Comparison of ENCODE assay signal across 7 mouse cellular contexts in the genomic region with DNA sequence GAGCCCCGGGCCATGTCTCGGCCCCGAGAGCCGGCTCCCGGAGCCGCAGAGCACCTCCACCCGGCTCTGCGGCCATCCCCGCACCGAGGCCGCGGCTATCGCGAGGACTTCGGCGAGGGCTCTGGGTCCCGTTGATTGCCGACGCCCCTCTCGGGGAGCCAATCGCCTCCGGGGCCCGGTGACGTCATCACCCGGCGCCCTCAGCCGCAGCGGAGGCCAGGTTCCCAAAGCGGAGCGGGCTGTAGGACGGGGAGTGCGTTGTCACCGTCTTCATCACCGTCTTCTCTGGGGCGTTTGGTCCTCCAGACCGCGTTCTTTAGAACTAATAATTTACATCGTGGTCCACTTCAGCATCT. TPM values are rescaled to one million over a fixed set of nuclear protein-coding genes. Genes with fewer than 3 reads are reported as not detected.
DNase-seq lines count a peak whose midpoint lies in the region; ATAC-seq lines count a peak whose summit lies in the region.

A gene (minus strand): TSS at position 123 of the 356 bp plus-strand sequence.

- intact Hi-C loops in left cerebral cortex, postnatal 36 days (cut with DNase I): loop anchor here (2.0 to 5.0 kb wide), 2 partner anchors 55 to 93 kb away; a partner anchor contains a TSS

- H3K36me3 ChIP-seq in intestine, embryonic 16.5 days (ENCODE audit: control insufficient read depth, insufficient read depth, low read length): no peaks in the 10 kb centered on the region; the same call in 1 of the 2 replicates
- H3K36me3 ChIP-seq in midbrain, embryonic 11.5 days (ENCODE audit: control insufficient read depth, insufficient read depth, low read length): peaks cover 8% of the 10 kb centered on the region; the same call in 1 of the 2 replicates

- DNase-seq in adrenal gland, adult 2 months: peak; percentile 98
- peak; percentile 91 for DNase-seq in embryo, embryonic 11.5 days (ENCODE audit: low read depth, low spot score)
- peak; percentile 97 for DNase-seq in gastrocnemius, postnatal 4 days (ENCODE audit: low spot score in 2 of 2)
- peak; percentile 96 to 98 for DNase-seq in left cerebral cortex, postnatal 36 days (ENCODE audit: low spot score in 2 of 2)
- peak; percentile 100 for DNase-seq in midbrain, embryonic 11.5 days (ENCODE audit: low spot score, missing footprints)
- peak; percentile 96 for DNase-seq in skeletal muscle tissue, adult 2 months (ENCODE audit: low read depth, low spot score)

- peak within 1 kb of the TSS; percentile 93 for H3K4me3 ChIP-seq in intestine, embryonic 16.5 days (ENCODE audit: low read length)
- H3K4me3 ChIP-seq in midbrain, embryonic 11.5 days (ENCODE audit: low read depth, low read length): peak within 1 kb of the TSS; percentile 91

- ATAC-seq in intestine, embryonic 16.5 days: peak; percentile 97
- peak; percentile 98 for ATAC-seq in midbrain, embryonic 11.5 days (ENCODE audit: low FRiP score)

- H3K4me2 ChIP-seq in intestine, embryonic 16.5 days (ENCODE audit: low read depth, low read length): peak within 1 kb of the TSS; percentile 86
- peak within 1 kb of the TSS; percentile 67 for H3K4me2 ChIP-seq in midbrain, embryonic 11.5 days

- H3K9me3 ChIP-seq in intestine, embryonic 16.5 days (ENCODE audit: control insufficient read depth, low read length): no peaks in the 10 kb centered on the region
- H3K9me3 ChIP-seq in midbrain, embryonic 11.5 days (ENCODE audit: control insufficient read depth, low read length): no peaks in the 10 kb centered on the region

- H3K4me1 ChIP-seq in intestine, embryonic 16.5 days (ENCODE audit: control insufficient read depth, insufficient read depth, low read length): peaks cover 16% of the 10 kb centered on the region
- peaks cover 7% of the 10 kb centered on the region for H3K4me1 ChIP-seq in midbrain, embryonic 11.5 days (ENCODE audit: control insufficient read depth, insufficient read depth, low read length)

- no peaks in the 10 kb centered on the region for H3K27me3 ChIP-seq in intestine, embryonic 16.5 days (replicated peaks; ENCODE audit: control insufficient read depth, insufficient read depth, low read length)
- H3K27me3 ChIP-seq in midbrain, embryonic 11.5 days (ENCODE audit: control insufficient read depth, insufficient read depth, low read length): no peaks in the 10 kb centered on the region

- under 1% methylated on average over 38 of the region's 38 CpGs for WGBS in intestine, embryonic 16.5 days
- WGBS in midbrain, embryonic 11.5 days: under 1% methylated on average over 38 of the region's 38 CpGs

- H3K9ac ChIP-seq in intestine, embryonic 16.5 days (ENCODE audit: low read depth, low read length): peak within 1 kb of the TSS; percentile 93
- peak within 1 kb of the TSS; percentile 92 for H3K9ac ChIP-seq in midbrain, embryonic 11.5 days (ENCODE audit: low read length)

- peak within 1 kb of the TSS; percentile 85 for H3K27ac ChIP-seq in intestine, embryonic 16.5 days (ENCODE audit: low read length)
- H3K27ac ChIP-seq in midbrain, embryonic 11.5 days (ENCODE audit: low read depth, low read length): peak within 1 kb of the TSS; percentile 69; the same call in 1 of the 2 replicates

RNA-seq across cellular contexts. Expression of the gene that starts here (rescaled TPM):
- 10 to 100 TPM; 50.0 to 55.4 TPM for total RNA-seq in adrenal gland, adult 2 months (2021)
- 37.4 and 40.7 TPM in 2 replicates for polyA plus RNA-seq in adrenal gland, adult 2 months (2012; rRNA removed)
- total RNA-seq in gastrocnemius, postnatal 4 days (2021): 10 to 100 TPM; 26.9 to 35.5 TPM
- polyA plus RNA-seq in intestine, embryonic 16.5 days (2015; fragmentation: Nextera tagmentation; extraction: Ambion mirVana): 84.9 and 88.6 TPM in 2 replicates
- total RNA-seq in left cerebral cortex, postnatal 36 days (2021): 10 to 100 TPM; 80.1 to 87.0 TPM
- 128 and 137 TPM in 2 replicates for polyA plus RNA-seq in midbrain, embryonic 11.5 days (2014; fragmentation: Nextera tagmentation; extraction: Ambion mirVana)

Comparison
In these comparisons a context has a peak if more than half of its experiments do, and no peak if none do; other contexts are left out.
1. Peak in every context shown above with its lines: DNase-seq, ATAC-seq, H3K4me3 ChIP-seq and H3K27ac ChIP-seq.